Mouse (Mus musculus): Measurements from ENCODE around the gene Ybx1.
A peak's percentile ranks its signal among the peaks of the same experiment; 100 is the strongest.

Ybx1 gene

GRCm38 (mm10) chr4:119274627-119275026 is 19.8 kb downstream of the Ybx1 start:
- no peak for DNase-seq (ENCODE audit: low read depth, low spot score)

GRCm38 (mm10) chr4:119266606-119267005 is 27.8 kb downstream of the Ybx1 start:
- DNase-seq (ENCODE audit: low read depth, low spot score) = no peak

DNA sequence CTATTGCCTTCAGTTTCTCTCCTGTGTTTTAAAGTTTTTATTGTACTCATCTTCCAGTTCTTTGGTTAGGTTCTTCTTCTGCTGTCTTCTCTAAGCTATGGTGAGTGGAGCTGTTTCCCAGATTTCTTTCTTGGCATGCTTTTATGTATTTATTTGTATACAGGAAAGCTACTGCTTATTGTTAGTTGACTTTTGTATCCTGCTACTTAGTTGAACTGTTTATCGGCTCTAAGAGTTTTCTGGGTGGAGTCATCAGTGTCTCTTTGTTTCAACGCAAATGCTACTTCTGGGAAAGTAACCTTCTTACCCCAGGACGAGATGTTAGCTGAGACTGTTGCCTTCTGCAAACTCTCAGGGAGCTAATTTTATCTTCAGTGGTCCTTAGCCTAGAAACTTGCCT is 30.9 kb downstream of the Ybx1 start:
- DNase-seq (ENCODE audit: low read depth, low spot score) = no peak

DNA sequence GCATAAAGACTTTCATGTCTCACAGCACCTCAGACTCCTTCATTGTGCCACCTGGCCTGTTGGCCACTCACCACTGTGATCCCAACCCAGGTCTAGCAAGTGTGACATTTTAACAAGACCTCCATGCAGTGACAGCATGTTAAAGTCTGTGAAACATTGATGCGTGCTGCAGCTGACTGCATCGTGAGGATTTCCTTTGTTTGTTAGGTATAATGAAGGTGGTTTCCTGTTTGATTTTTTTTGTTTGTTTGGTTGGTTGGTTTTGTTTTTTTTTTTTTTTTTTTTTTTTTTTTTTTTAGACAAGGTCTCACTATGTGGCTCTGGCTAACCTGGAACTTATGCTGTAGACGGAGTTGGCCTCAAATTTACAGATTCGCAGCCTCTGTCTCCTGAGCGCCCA is 31.9 kb downstream of the Ybx1 start:
- DNase-seq (ENCODE audit: low read depth, low spot score) = no peak

GRCm38 (mm10) chr4:119261087-119261713 is 33.2 kb downstream of the Ybx1 start:
- no peak for DNase-seq (ENCODE audit: low read depth, low spot score)

- DNase-seq (ENCODE audit: low read depth, low spot score) = no peak
These were observed 34.8 kb downstream of the Ybx1 start for GRCm38 (mm10) chr4:119259344-119260254.

GRCm38 (mm10) chr4:119257083-119257482 is 37.3 kb downstream of the Ybx1 start:
- no peak for DNase-seq (ENCODE audit: low read depth, low spot score)

DNA sequence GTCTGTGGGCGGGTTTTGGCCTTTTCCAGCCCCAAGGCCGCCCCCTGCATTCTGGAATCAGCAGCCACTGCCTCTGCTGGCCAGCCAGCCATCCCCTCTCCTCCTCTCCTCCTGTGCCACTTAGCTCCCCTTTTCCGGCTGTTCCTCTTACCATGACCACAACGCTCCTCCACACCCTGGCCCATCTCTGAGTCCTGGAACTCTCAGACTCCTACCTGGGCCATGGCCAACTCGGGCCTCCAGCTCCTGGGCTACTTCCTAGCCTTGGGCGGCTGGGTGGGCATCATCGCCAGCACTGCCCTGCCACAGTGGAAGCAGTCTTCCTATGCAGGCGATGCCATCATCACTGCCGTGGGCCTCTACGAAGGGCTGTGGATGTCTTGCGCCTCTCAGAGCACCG is 39.1 kb downstream of the Ybx1 start, which contains the start of gene Cldn19:
TSS of gene Cldn19 (plus strand) at position 64 of the 400 bp plus-strand sequence.
- no peak for DNase-seq (ENCODE audit: low read depth, low spot score)

GRCm38 (mm10) chr4:119254012-119254618 is 40.3 kb downstream of the Ybx1 start:
- DNase-seq (ENCODE audit: low read depth, low spot score) = no peak

- no peak for DNase-seq (ENCODE audit: low read depth, low spot score)
These were observed 42.2 kb downstream of the Ybx1 start for GRCm38 (mm10) chr4:119252025-119252808.

DNA sequence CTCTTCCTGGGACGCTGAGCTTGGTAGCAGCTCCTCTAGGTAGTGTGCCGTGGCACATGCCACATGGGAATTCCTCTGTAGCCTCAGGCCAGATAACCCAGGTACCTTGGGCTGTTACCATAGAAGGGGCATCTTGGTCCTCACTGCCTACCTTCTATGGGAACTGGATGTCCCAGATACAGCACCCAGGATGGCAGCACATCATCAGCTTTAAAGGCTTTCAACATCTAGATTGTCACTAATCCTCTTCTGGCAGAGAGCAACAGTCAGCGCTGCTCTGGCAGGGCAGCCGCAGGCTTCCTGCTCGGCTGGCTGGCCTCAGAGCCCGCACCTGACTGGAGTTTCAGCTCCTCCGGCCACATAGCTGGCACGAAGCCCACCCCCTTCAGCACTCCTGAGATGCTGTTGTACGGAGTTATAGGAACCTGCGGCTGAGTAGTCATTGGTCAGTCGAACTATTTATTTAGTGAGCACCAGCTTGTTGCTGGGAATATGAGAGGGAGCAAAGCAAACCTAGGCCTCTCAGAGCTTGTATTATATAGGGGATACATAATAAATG is 45.9 kb downstream of the Ybx1 start:
- DNase-seq (ENCODE audit: low read depth, low spot score) = no peak

- DNase-seq (ENCODE audit: low read depth, low spot score) = peak; percentile 61
These were observed 46.8 kb downstream of the Ybx1 start for GRCm38 (mm10) chr4:119247462-119248235.

DNA sequence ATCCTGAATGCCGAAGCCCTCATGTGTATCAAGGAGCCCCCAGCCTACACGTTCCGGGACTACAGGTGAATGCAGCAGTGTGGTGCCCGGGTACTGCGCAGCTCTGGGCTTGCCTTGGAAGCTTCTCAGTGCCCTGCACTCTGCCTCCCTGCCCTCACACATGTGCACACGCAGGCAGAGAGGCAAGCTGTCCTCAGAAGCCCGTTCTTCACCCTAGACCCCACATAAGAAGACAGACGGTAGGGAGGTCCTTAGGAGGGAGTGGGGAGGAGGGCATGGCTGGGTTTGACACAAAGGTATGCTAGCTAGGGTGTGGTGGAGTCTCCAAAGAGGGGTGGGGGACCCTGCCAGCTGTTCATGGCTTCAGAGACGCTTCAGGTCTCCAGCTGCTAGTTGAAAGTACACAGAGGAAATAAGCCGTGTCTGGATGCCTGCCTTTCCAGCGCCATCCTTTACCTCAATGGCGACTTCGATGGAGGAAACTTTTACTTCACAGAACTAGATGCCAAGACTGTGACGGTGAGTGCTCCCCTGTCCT is 47.6 kb downstream of the Ybx1 start:
- DNase-seq (ENCODE audit: low read depth, low spot score) = no peak

DNA sequence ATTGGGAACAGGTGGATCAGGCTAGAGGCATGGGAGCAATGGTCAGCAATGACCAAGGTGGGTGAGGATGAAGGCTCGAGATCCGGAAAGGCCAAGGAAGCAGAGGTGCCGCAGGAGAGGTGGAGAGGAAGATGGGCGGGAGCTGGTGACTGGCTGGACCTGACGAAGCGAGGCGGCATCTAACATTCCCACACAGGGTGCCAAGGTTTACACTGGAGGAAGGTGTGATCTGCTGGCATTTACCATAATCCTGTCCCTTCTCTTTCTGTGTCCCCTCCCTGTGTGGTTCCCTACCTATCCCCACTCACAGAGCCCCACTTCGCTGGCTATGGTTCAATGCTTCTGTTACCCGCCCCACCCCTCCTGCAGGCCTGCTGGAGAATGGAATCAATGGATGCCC is 48.4 kb downstream of the Ybx1 start:
- DNase-seq (ENCODE audit: low read depth, low spot score) = no peak

- DNase-seq (ENCODE audit: low read depth, low spot score) = no peak
These were observed 48.8 kb downstream of the Ybx1 start for GRCm38 (mm10) chr4:119245556-119245955.

GRCm38 (mm10) chr4:119244468-119245240 is 49.8 kb downstream of the Ybx1 start:
- no peak for DNase-seq (ENCODE audit: low read depth, low spot score)

DNA sequence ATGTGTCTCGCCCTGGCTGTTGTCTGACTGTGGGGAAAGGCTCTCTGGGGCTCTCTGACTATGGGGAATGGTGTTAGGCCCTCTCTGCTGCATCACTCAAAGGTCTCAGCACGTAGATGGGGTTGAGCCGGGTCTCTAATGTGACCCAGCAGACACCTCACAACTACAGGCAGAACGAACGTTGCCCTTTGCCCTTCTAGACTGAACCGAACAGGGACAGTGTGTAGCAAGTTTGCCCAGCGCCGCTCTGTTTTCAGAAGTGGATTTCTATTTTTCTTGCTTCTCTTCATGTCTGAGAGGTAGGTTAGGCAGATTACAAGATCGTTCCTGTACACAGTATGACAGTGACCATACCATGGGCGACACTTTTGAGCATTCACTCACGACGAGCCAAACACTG is 51.8 kb downstream of the Ybx1 start:
- DNase-seq (ENCODE audit: low read depth, low spot score) = no peak

DNA sequence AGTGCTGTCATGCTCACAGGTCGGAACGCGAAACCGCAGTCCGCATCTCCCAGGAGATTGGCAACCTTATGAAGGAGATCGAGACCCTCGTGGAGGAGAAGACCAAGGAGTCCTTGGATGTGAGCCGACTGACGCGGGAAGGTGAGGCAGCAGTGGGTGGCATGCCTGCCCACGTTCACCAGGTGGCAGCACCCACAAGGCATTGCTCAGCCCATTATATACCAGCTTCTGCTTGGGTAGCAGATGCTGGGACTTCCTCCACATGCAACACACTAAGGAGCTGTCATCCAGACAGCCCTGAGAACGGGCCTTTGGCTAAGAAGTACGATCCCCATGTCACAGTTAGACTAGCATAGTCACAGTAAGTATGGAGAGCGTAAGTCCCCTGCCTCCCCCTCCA is 52.7 kb downstream of the Ybx1 start:
- no peak for DNase-seq (ENCODE audit: low read depth, low spot score)

DNA sequence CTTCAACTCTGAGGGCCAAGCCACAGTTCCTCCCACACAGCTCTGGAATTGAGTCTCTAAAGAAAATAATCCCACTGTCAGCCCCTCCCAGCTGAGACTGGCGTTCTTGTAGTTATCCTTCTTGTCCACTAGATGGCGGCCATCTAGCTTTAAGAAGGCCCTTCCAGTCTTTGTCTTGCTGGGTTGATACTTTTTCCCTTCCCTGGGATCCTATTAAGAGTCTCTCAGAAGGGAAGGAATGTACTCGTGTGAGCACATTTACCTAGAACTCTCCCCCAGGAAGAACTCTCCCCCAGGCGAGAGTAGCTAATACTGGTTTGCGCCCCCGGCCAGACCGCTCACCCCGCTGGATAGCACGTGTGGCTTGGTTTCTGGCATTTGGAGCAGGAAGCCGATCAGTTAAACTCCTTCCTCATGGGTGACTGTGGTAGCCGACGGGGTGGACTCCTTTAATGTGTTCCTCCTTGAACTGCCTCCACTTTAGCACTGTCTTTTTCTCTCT is 55.2 kb downstream of the Ybx1 start:
- peak; percentile 78 for DNase-seq (ENCODE audit: low read depth, low spot score)
